Mouse (Mus musculus) embryonic fibroblast, embryonic 13.5 days (primary cell): ENCODE results near the gene Gm42715.

Experiments
- CTCF ChIP-seq: IDR thresholded peaks from 2 replicates; pipeline ENCODE4 v1.5.1; 2011; ENCODE audit warnings: mild to moderate bottlenecking, control low read depth, low read length, moderate library complexity, borderline replicate concordance; ENCODE audit not compliant: insufficient read depth
- POLR2A ChIP-seq: IDR thresholded peaks from 2 replicates; pipeline ENCODE4 v1.6.1; 2011; ENCODE audit warnings: low read depth, mild to moderate bottlenecking, control low read depth, low read length, moderate library complexity

GRCm38 (mm10) chr7:127512231-127513015, 7.0 kb upstream of the Gm42715 start:
- TF ChIP-seq CTCF (no peak), POLR2A (peak; percentile 48; the same call in 1 of the 2 replicates)
